Mouse (Mus musculus) midbrain, embryonic 13.5 days (tissue): ENCODE results near the gene 9630041A04Rik. TPM values are rescaled to one million over a fixed set of nuclear protein-coding genes. Genes with fewer than 3 reads are reported as not detected.
A peak's percentile ranks its signal among the peaks of the same experiment; 100 is the strongest.

ENCODE experiments used
- ATAC-seq: fragments of 200-750 bp; cut with Nextera tagmentation; 2 replicates; pipeline ENCODE4 v1.8.0; 2017; ENCODE audit warnings: mild to moderate bottlenecking, moderate TSS enrichment, moderate library complexity
- H3K27ac ChIP-seq: fragments of 300-500 bp; sonication (generic); 2 replicates; pipeline ENCODE4 v1.5.1; 2015; ENCODE audit warnings: inconsistent platforms, mild to moderate bottlenecking, moderate library complexity
- H3K27me3 ChIP-seq: fragments of 300-500 bp; sonication (generic); 2 replicates; pipeline ENCODE4 v1.6.1; 2015; ENCODE audit warnings: mild to moderate bottlenecking, inconsistent platforms
- H3K36me3 ChIP-seq: fragments of 300-500 bp; sonication (generic); 2 replicates; pipeline ENCODE4 v1.6.1; 2015; ENCODE audit warnings: mild to moderate bottlenecking, inconsistent platforms
- H3K4me1 ChIP-seq: fragments of 300-500 bp; sonication (generic); replicated peaks from 2 replicates; pipeline ENCODE4 v1.6.1; 2015; ENCODE audit warnings: inconsistent platforms
- H3K4me2 ChIP-seq: fragments of 300-500 bp; sonication (generic); replicated peaks from 2 replicates; pipeline ENCODE4 v1.6.1; 2015; ENCODE audit warnings: moderate library complexity, mild to moderate bottlenecking, inconsistent platforms
- H3K4me3 ChIP-seq: fragments of 300-500 bp; sonication (generic); replicated peaks from 2 replicates; pipeline ENCODE4 v1.5.1; 2015; ENCODE audit warnings: mild to moderate bottlenecking, inconsistent platforms
- H3K9ac ChIP-seq: fragments of 300-500 bp; sonication (generic); replicated peaks from 2 replicates; pipeline ENCODE4 v1.6.1; 2015; ENCODE audit warnings: mild to moderate bottlenecking, inconsistent platforms
- H3K9me3 ChIP-seq: fragments of 300-500 bp; sonication (generic); 2 replicates; pipeline ENCODE4 v1.6.1; 2016; ENCODE audit warnings: mild to moderate bottlenecking, inconsistent platforms
- WGBS: fragments of 180-500 bp; shearing (Covaris S2); methylation state at CpG from one replicate; pipeline ENCODE4 v1.1.7; 2015; 5-methylcytosine and 5-hydroxymethylcytosine counted together
- polyA plus RNA-seq: library from polyadenylated mRNA; unstranded; fragments of >200 nt; fragmentation: Nextera tagmentation; extraction: Ambion mirVana; gene quantifications from 2 replicates; pipeline ENCODE4 v1.2.1, GENCODE M21; 2015

Gene 9630041A04Rik
- polyA plus RNA-seq, 1 experiment from 2014 or later, result 0.94 TPM

GRCm38 (mm10) chr9:101877109-101877987, 15.7 kb downstream of the 9630041A04Rik start:
- H3K4me2 ChIP-seq, result no peak overlapping the region
- H3K9ac ChIP-seq, result no peak overlapping the region
- 0 out of 2 replicates have a peak overlapping the region, but pooled peaks have one; percentile 5 for H3K27ac ChIP-seq
- no peaks in the 10 kb centered on the region for H3K9me3 ChIP-seq
- H3K4me3 ChIP-seq, result no peak overlapping the region
- H3K27me3 ChIP-seq, result no peaks in the 10 kb centered on the region
- 0 out of 2 replicates have a peak, but pooled peaks have one; percentile 20 for ATAC-seq
- WGBS, result 75% methylated on average over 11 of the region's 11 CpGs
- H3K4me1 ChIP-seq, result no peaks in the 10 kb centered on the region; the same call in 1 of the 2 replicates
- H3K36me3 ChIP-seq, result no peaks in the 10 kb centered on the region

GRCm38 (mm10) chr9:101883295-101883694, 21.7 kb downstream of the 9630041A04Rik start:
- H3K4me2 ChIP-seq, result no peak overlapping the region
- H3K9ac ChIP-seq, result no peak overlapping the region
- no peak for ATAC-seq
- H3K27me3 ChIP-seq, result no peaks in the 10 kb centered on the region
- H3K9me3 ChIP-seq, result no peaks in the 10 kb centered on the region
- H3K36me3 ChIP-seq, result no peaks in the 10 kb centered on the region
- H3K4me1 ChIP-seq, result no peaks in the 10 kb centered on the region
- H3K27ac ChIP-seq, result no peak overlapping the region
- no peak overlapping the region for H3K4me3 ChIP-seq
- 77% methylated on average over 2 of the region's 2 CpGs for WGBS

GRCm38 (mm10) chr9:101897851-101898250, 36.2 kb downstream of the 9630041A04Rik start:
- H3K4me1 ChIP-seq, result no peaks in the 10 kb centered on the region
- 93% methylated on average over 1 of the region's 1 CpGs for WGBS

GRCm38 (mm10) chr9:101903406-101903805, 41.8 kb downstream of the 9630041A04Rik start:
- Histone ChIP-seq H3K36me3 (no peaks in the 10 kb centered on the region), H3K4me3 (no peak overlapping the region), H3K4me1 (peaks cover 14% of the 10 kb centered on the region), H3K4me2 (no peak overlapping the region), H3K9ac (no peak overlapping the region), H3K27ac (no peak overlapping the region), H3K27me3 (no peaks in the 10 kb centered on the region), H3K9me3 (no peaks in the 10 kb centered on the region)
- 36% methylated on average over 3 of the region's 3 CpGs for WGBS
- ATAC-seq, result no peak

More at GRCm38 (mm10) chr9:101897851-101898250, 36.2 kb downstream of the 9630041A04Rik start:
- H3K4me3 ChIP-seq, result no peak overlapping the region
- no peak overlapping the region for H3K27ac ChIP-seq
- no peak overlapping the region for H3K4me2 ChIP-seq
- no peaks in the 10 kb centered on the region for H3K27me3 ChIP-seq
- no peaks in the 10 kb centered on the region for H3K9me3 ChIP-seq
- no peaks in the 10 kb centered on the region for H3K36me3 ChIP-seq
- no peak for ATAC-seq
- H3K9ac ChIP-seq, result no peak overlapping the region

- Histone ChIP-seq H3K4me3 (no peak overlapping the region), H3K27me3 (no peaks in the 10 kb centered on the region), H3K27ac (peak overlapping the region; percentile 75), H3K36me3 (no peaks in the 10 kb centered on the region), H3K4me1 (peaks cover 39% of the 10 kb centered on the region), H3K4me2 (no peak overlapping the region), H3K9me3 (no peaks in the 10 kb centered on the region), H3K9ac (no peak overlapping the region)
- 40% methylated on average over 6 of the region's 6 CpGs for WGBS
- ATAC-seq, result peak; percentile 59; the same call in 1 of the 2 replicates
Observed at GRCm38 (mm10) chr9:101907747-101908255, 46.2 kb downstream of the 9630041A04Rik start.

GRCm38 (mm10) chr9:101908849-101909248, 47.2 kb downstream of the 9630041A04Rik start:
- Histone ChIP-seq H3K27me3 (no peaks in the 10 kb centered on the region), H3K4me1 (peaks cover 36% of the 10 kb centered on the region), H3K4me3 (no peak overlapping the region), H3K27ac (peak overlapping the region; percentile 75), H3K9me3 (no peaks in the 10 kb centered on the region), H3K9ac (0 out of 2 replicates have a peak overlapping the region, but pooled peaks have one; percentile 5), H3K36me3 (no peaks in the 10 kb centered on the region), H3K4me2 (no peak overlapping the region)
- WGBS, result 3% methylated on average over 5 of the region's 5 CpGs
- ATAC-seq, result peak; percentile 86

- Histone ChIP-seq H3K4me1 (peaks cover 36% of the 10 kb centered on the region), H3K4me2 (no peak overlapping the region), H3K27me3 (no peaks in the 10 kb centered on the region), H3K9ac (no peak overlapping the region), H3K9me3 (no peaks in the 10 kb centered on the region), H3K4me3 (no peak overlapping the region), H3K27ac (peak overlapping the region; percentile 75), H3K36me3 (no peaks in the 10 kb centered on the region)
- WGBS, result 83% methylated on average over 4 of the region's 4 CpGs
- no peak for ATAC-seq
Observed at GRCm38 (mm10) chr9:101909491-101909890, 47.9 kb downstream of the 9630041A04Rik start.

GRCm38 (mm10) chr9:101911176-101911866, 49.7 kb downstream of the 9630041A04Rik start:
- H3K9ac ChIP-seq, result no peak overlapping the region
- H3K36me3 ChIP-seq, result peaks cover 5% of the 10 kb centered on the region; the same call in 1 of the 2 replicates
- no peak overlapping the region for H3K4me2 ChIP-seq
- peaks cover 36% of the 10 kb centered on the region for H3K4me1 ChIP-seq
- 34% methylated on average over 9 of the region's 9 CpGs for WGBS
- no peaks in the 10 kb centered on the region for H3K9me3 ChIP-seq
- H3K27ac ChIP-seq, result peak overlapping the region; percentile 35; the same call in 1 of the 2 replicates
- ATAC-seq, result peak; percentile 37; the same call in 1 of the 2 replicates
- H3K4me3 ChIP-seq, result no peak overlapping the region
- no peaks in the 10 kb centered on the region for H3K27me3 ChIP-seq

- Histone ChIP-seq H3K36me3 (peaks cover 12% of the 10 kb centered on the region; the same call in 1 of the 2 replicates), H3K27me3 (no peaks in the 10 kb centered on the region), H3K9me3 (no peaks in the 10 kb centered on the region), H3K4me2 (no peak overlapping the region), H3K27ac (no peak overlapping the region), H3K9ac (no peak overlapping the region), H3K4me3 (no peak overlapping the region), H3K4me1 (peaks cover 11% of the 10 kb centered on the region)
- ATAC-seq, result no peak
- 91% methylated on average over 2 of the region's 2 CpGs for WGBS
Observed at GRCm38 (mm10) chr9:101915082-101915481, 53.4 kb downstream of the 9630041A04Rik start.

GRCm38 (mm10) chr9:101918771-101919170, 57.1 kb downstream of the 9630041A04Rik start:
- peaks cover 29% of the 10 kb centered on the region for H3K36me3 ChIP-seq
- H3K27me3 ChIP-seq, result no peaks in the 10 kb centered on the region
- no peaks in the 10 kb centered on the region for H3K9me3 ChIP-seq
- H3K4me1 ChIP-seq, result no peaks in the 10 kb centered on the region
- ATAC-seq, result no peak
- no peak overlapping the region for H3K4me3 ChIP-seq
- WGBS, result 85% methylated on average over 4 of the region's 4 CpGs
- H3K9ac ChIP-seq, result no peak overlapping the region
- H3K4me2 ChIP-seq, result no peak overlapping the region
- no peak overlapping the region for H3K27ac ChIP-seq

- no peak for ATAC-seq
- no peaks in the 10 kb centered on the region for H3K4me1 ChIP-seq
- H3K27me3 ChIP-seq, result no peaks in the 10 kb centered on the region
- peaks cover 29% of the 10 kb centered on the region for H3K36me3 ChIP-seq
- no peak overlapping the region for H3K4me2 ChIP-seq
- no peak overlapping the region for H3K27ac ChIP-seq
- H3K4me3 ChIP-seq, result no peak overlapping the region
- no peaks in the 10 kb centered on the region for H3K9me3 ChIP-seq
- no peak overlapping the region for H3K9ac ChIP-seq
- 89% methylated on average over 5 of the region's 5 CpGs for WGBS
Observed at GRCm38 (mm10) chr9:101919324-101919723, 57.7 kb downstream of the 9630041A04Rik start.

- Histone ChIP-seq H3K9ac (no peak overlapping the region), H3K9me3 (no peaks in the 10 kb centered on the region), H3K4me1 (peaks cover 4% of the 10 kb centered on the region; the same call in 1 of the 2 replicates), H3K4me3 (no peak overlapping the region), H3K4me2 (no peak overlapping the region), H3K36me3 (peaks cover 25% of the 10 kb centered on the region), H3K27ac (no peak overlapping the region), H3K27me3 (no peaks in the 10 kb centered on the region)
- 88% methylated on average over 4 of the region's 4 CpGs for WGBS
- ATAC-seq, result no peak
Observed at GRCm38 (mm10) chr9:101922846-101923245, 61.2 kb downstream of the 9630041A04Rik start.
